Mouse (Mus musculus) c-Kit-negative CD71-positive TER-119-positive erythroid progenitor cells, embryonic 14.5 days (primary cell): ENCODE measurements around the gene Clspn.

Source experiments
- DNase-seq: peaks from one replicate; pipeline ENCODE4 v3.0.0-alpha.2; 2013; ENCODE audit warnings: low read depth, low spot score

The Clspn gene

GRCm38 (mm10) chr4:126563798-126564197, 7.1 kb downstream of the Clspn start:
- no peak for DNase-seq

GRCm38 (mm10) chr4:126567243-126567642, 10.5 kb downstream of the Clspn start:
- no peak for DNase-seq

- no peak for DNase-seq
These were observed 13.0 kb downstream of the Clspn start for GRCm38 (mm10) chr4:126569783-126570182.

- no peak for DNase-seq
These were observed 19.5 kb downstream of the Clspn start for GRCm38 (mm10) chr4:126576281-126576680.

- no peak for DNase-seq
These were observed 21.2 kb downstream of the Clspn start for GRCm38 (mm10) chr4:126577920-126578319.

- no peak for DNase-seq
These were observed 22.3 kb downstream of the Clspn start for GRCm38 (mm10) chr4:126579077-126579476.

GRCm38 (mm10) chr4:126585739-126586138, 29.0 kb downstream of the Clspn start:
- no peak for DNase-seq

- DNase-seq, result no peak
These were observed 35.3 kb downstream of the Clspn start for GRCm38 (mm10) chr4:126592039-126592438.

- DNase-seq, result peak; percentile 4
These were observed 43.4 kb downstream of the Clspn start for GRCm38 (mm10) chr4:126599971-126600754.

- no peak for DNase-seq
These were observed 45.1 kb downstream of the Clspn start for GRCm38 (mm10) chr4:126601597-126602444.

- no peak for DNase-seq
These were observed 45.7 kb downstream of the Clspn start for GRCm38 (mm10) chr4:126602445-126602762.

GRCm38 (mm10) chr4:126604141-126604540, 47.4 kb downstream of the Clspn start:
- DNase-seq, result no peak

GRCm38 (mm10) chr4:126605751-126606150, 49.0 kb downstream of the Clspn start:
- DNase-seq, result no peak

GRCm38 (mm10) chr4:126609606-126610181, 53.0 kb downstream of the Clspn start, which contains the start of gene 5730409E04Rik:
5730409E04Rik (plus strand) TSS chr4:126609818.
- DNase-seq, result no peak

- no peak for DNase-seq
These were observed 55.3 kb downstream of the Clspn start for GRCm38 (mm10) chr4:126611991-126612390.

GRCm38 (mm10) chr4:126616312-126616711, 59.6 kb downstream of the Clspn start:
- DNase-seq, result no peak

GRCm38 (mm10) chr4:126619691-126620330, 63.1 kb downstream of the Clspn start:
- no peak for DNase-seq

GRCm38 (mm10) chr4:126620349-126620874, 63.7 kb downstream of the Clspn start:
- DNase-seq, result no peak

GRCm38 (mm10) chr4:126627021-126627681, 70.4 kb downstream of the Clspn start:
- DNase-seq, result no peak

- DNase-seq, result no peak
These were observed 75.2 kb downstream of the Clspn start for GRCm38 (mm10) chr4:126631922-126632321.

GRCm38 (mm10) chr4:126632668-126633067, 75.9 kb downstream of the Clspn start:
- DNase-seq, result no peak
